Mouse (Mus musculus) midbrain, embryonic 16.5 days (tissue): ENCODE results near the gene Tmx1. TPM values are rescaled to one million over a fixed set of nuclear protein-coding genes. Genes with fewer than 3 reads are reported as not detected.

Experiments used
- ATAC-seq: fragments of 200-750 bp; cut with Nextera tagmentation; 2 replicates; pipeline ENCODE4 v1.8.0; 2017; ENCODE audit warnings: moderate TSS enrichment
- H3K27ac ChIP-seq: fragments of 300-500 bp; sonication (generic); 2 replicates; pipeline ENCODE4 v1.5.1; 2014; ENCODE audit warnings: mild to moderate bottlenecking, low read length, mixed read lengths
- H3K27me3 ChIP-seq: fragments of 300-500 bp; sonication (generic); 2 replicates; pipeline ENCODE4 v1.6.1; 2014; ENCODE audit warnings: low read depth, low read length, mixed read lengths; ENCODE audit not compliant: control insufficient read depth, insufficient read depth
- H3K36me3 ChIP-seq: fragments of 300-500 bp; sonication (generic); 2 replicates; pipeline ENCODE4 v1.6.1; 2014; ENCODE audit warnings: mild to moderate bottlenecking, low read length, moderate library complexity, mixed read lengths; ENCODE audit not compliant: control insufficient read depth, insufficient read depth
- H3K4me1 ChIP-seq: fragments of 300-500 bp; sonication (generic); 2 replicates; pipeline ENCODE4 v1.6.1; 2014; ENCODE audit warnings: mild to moderate bottlenecking, low read length, mixed read lengths; ENCODE audit not compliant: control insufficient read depth, insufficient read depth
- H3K4me2 ChIP-seq: fragments of 300-500 bp; sonication (generic); 2 replicates; pipeline ENCODE4 v1.6.1; 2014; ENCODE audit warnings: mild to moderate bottlenecking, low read length, mixed read lengths
- H3K4me3 ChIP-seq: fragments of 300-500 bp; sonication (generic); 2 replicates; pipeline ENCODE4 v1.5.1; 2014; ENCODE audit warnings: low read depth, mild to moderate bottlenecking, low read length, moderate library complexity, mixed read lengths
- H3K9ac ChIP-seq: fragments of 300-500 bp; sonication (generic); 2 replicates; pipeline ENCODE4 v1.6.1; 2014; ENCODE audit warnings: low read depth, low read length, mixed read lengths
- H3K9me3 ChIP-seq: fragments of 300-500 bp; sonication (generic); replicated peaks from 2 replicates; pipeline ENCODE4 v1.6.1; 2014; ENCODE audit warnings: mild to moderate bottlenecking, low read length, mixed read lengths; ENCODE audit not compliant: control insufficient read depth, poor library complexity, severe bottlenecking
- WGBS: fragments of 180-500 bp; shearing (Covaris S2); extraction: QIAGEN DNeasy Blood & Tissue Kit; methylation state at CpG from one replicate; pipeline ENCODE4 v1.1.7; 2014; 5-methylcytosine and 5-hydroxymethylcytosine counted together
- polyA plus RNA-seq: library from polyadenylated mRNA; unstranded; fragments of >200 nt; fragmentation: Nextera tagmentation; extraction: Ambion mirVana; gene quantifications from 2 replicates; pipeline ENCODE4 v1.2.1, GENCODE M21; 2015

Gene Tmx1
- 148 and 154 TPM in 2 replicates for polyA plus RNA-seq

DNA sequence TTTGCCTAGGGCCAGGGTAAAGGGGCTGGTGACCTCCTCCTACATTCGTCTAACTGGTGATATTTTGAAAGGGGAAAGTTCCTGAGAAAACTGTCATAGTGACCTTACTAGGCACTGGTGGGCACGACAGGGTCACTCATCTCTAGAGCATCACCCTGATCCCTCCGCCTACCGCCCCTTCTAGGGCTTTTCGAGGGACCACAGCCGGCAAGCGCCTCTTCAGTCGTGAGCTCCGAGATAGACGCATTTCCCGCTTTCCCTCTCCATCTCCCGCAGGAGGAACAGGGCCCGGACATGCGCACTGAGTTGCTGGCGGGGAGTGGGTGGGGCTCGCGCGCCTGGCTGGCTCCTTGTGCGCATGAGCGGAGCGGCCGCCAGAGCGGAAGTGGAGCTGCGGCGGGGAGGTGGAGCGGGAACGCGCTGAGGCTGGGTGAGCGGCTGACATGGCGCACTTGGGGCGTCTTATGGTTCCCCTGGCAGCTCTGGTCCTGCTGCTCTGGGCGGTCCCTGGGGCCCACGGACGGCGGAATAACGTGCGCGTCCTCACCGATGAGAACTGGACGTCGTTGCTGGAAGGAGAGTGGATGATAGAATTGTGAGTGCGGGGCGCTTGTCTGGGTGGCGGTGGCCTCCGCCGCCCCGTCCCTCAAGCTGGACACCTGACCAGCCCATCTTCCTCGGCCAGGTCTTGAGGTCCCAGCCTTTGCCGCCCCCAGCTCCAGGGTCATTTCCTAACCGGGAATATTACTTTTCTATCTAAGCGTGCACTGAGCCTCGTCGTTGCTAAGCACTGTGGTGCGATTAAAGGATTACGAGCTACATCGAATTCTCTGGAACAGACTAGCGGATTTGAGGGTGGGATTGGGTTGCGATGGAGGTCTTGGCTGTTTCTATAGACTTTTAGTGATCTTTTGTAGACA is at the start of gene Tmx1:
TSS of gene Tmx1 (plus strand) at position 370 of the 920 bp plus-strand sequence.
- no peaks in the 10 kb centered on the region for H3K27me3 ChIP-seq
- peak within 1 kb of the TSS; percentile 52 for H3K4me3 ChIP-seq
- peak within 1 kb of the TSS; percentile 65 for H3K9ac ChIP-seq
- H3K9me3 ChIP-seq = no peaks in the 10 kb centered on the region
- H3K27ac ChIP-seq = peak within 1 kb of the TSS; percentile 75
- under 1% methylated on average over 58 of the region's 58 CpGs for WGBS
- ATAC-seq = peak; percentile 98
- peaks cover 2% of the 10 kb centered on the region; the same call in 1 of the 2 replicates for H3K36me3 ChIP-seq
- peak within 1 kb of the TSS; percentile 66 for H3K4me2 ChIP-seq
- peaks cover 22% of the 10 kb centered on the region for H3K4me1 ChIP-seq

DNA sequence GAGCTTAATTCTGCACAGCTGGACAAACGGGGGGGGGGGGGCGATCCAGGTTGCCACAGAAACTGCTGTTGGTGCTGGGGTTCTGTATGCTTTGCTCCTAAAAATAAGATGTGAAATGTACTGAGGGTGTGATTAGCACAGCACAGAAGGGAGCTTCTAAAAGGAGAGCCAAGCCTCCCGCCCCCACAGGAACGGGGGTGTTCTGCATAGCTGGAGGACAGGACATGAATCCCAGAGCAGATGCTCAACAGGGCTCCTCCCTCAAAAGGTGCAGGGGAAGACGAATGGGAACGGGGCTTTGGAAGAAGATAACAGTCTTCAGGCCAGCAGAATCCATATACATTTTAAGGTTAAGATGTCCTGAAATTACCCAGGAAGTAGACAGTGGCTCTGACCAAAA is 48.6 kb upstream of the Tmx1 start:
- no peak overlapping the region for H3K4me2 ChIP-seq
- no peaks in the 10 kb centered on the region for H3K4me1 ChIP-seq
- ATAC-seq = no peak
- H3K36me3 ChIP-seq = no peaks in the 10 kb centered on the region
- no peaks in the 10 kb centered on the region for H3K9me3 ChIP-seq
- H3K4me3 ChIP-seq = no peak overlapping the region
- H3K9ac ChIP-seq = no peak overlapping the region
- 77% methylated on average over 6 of the region's 6 CpGs for WGBS
- no peak overlapping the region for H3K27ac ChIP-seq
- H3K27me3 ChIP-seq = no peaks in the 10 kb centered on the region

DNA sequence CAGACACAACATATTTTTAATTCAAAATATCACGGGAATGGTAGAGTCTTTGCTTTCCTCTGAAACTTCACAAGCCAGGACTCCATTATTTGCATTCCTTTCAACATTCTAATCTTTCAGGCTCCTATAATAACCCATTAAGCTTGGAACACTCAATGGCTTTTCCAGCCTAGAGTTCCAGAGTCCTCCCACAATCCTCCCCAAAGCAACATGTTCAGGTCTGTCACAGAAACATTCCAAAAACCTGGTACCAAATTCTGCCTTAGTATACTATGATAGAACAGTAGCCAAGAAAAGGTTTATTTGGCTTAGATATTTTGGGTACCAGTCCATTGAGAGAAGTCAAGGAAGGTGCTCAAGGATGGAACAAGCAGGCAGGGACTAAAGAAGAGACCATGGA is 44.5 kb upstream of the Tmx1 start:
- no peaks in the 10 kb centered on the region for H3K27me3 ChIP-seq
- no peak overlapping the region for H3K27ac ChIP-seq
- no peaks in the 10 kb centered on the region for H3K4me1 ChIP-seq
- no peaks in the 10 kb centered on the region for H3K9me3 ChIP-seq
- H3K9ac ChIP-seq = no peak overlapping the region
- no peak overlapping the region for H3K4me2 ChIP-seq
- H3K4me3 ChIP-seq = no peak overlapping the region
- no peaks in the 10 kb centered on the region for H3K36me3 ChIP-seq
- 72% methylated on average over 1 of the region's 1 CpGs for WGBS
- no peak for ATAC-seq

DNA sequence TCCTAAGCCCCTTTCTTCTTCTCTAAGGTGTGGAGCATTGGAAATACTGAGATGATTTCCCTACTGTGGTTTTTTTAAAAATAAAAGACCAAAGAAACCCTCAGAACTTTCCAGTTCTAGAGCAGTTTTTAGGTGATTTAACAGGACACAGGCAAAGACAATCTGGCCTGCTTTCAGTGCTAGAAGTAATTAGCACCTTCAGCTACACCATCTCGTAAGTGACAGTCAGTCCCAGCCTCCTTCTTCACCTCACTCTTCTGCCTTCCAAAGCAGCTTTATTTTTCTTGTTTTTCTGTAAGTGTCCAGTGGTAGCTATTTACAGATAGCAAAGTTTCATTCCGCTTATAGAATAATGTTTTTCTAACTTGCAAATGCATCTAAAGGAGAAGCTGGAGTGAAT is 43.3 kb upstream of the Tmx1 start:
- 91% methylated on average over 2 of the region's 2 CpGs for WGBS
- Histone ChIP-seq H3K9ac (no peak overlapping the region), H3K4me3 (no peak overlapping the region), H3K27me3 (no peaks in the 10 kb centered on the region), H3K4me1 (no peaks in the 10 kb centered on the region), H3K9me3 (0 out of 2 replicates have a peak, but pooled peaks cover 1% of the 10 kb centered on the region), H3K36me3 (no peaks in the 10 kb centered on the region), H3K4me2 (no peak overlapping the region), H3K27ac (no peak overlapping the region)
- no peak for ATAC-seq

DNA sequence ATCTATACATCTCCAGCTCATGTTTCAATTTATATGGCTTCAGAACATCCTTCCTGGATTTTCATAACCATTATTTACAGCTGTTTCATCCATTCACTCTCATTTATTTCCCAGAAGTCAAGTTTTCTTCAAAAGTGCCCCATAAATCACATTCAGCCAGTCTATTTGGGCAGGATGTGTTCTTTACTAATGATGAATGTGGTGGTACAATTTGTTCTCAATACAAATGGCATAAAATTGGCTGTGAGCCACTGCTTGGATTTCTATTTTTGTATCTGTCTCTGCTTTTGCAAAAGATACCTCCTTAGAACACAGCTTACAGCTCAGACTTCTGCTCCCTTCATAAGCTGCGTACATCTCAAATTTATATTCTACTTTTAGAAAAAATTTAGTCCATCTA is 32.7 kb upstream of the Tmx1 start:
- Histone ChIP-seq H3K27me3 (no peaks in the 10 kb centered on the region), H3K4me1 (no peaks in the 10 kb centered on the region), H3K9ac (no peak overlapping the region), H3K36me3 (no peaks in the 10 kb centered on the region), H3K4me3 (no peak overlapping the region), H3K9me3 (no peaks in the 10 kb centered on the region), H3K27ac (no peak overlapping the region), H3K4me2 (no peak overlapping the region)
- WGBS = 88% methylated on average over 1 of the region's 1 CpGs
- no peak for ATAC-seq

DNA sequence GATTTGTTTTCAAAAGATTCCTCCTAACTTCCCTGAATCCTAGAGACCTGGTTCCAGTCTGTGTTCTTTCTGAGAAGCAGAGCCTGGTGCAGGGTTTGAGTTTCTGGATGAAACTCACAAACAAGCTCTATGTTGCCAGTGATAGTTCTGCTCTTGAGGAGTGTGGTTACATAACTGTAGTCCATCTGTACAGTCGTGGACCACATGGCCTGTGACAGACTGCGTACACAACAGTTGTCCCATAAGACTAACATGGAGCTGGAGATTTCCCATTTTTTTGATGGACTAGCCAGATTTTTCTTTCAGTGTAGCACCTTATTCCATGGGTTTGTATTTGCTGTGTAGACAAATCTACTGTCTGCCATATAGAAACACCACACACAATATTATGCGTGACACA is 31.9 kb upstream of the Tmx1 start:
- Histone ChIP-seq H3K4me2 (no peak overlapping the region), H3K27me3 (no peaks in the 10 kb centered on the region), H3K9me3 (no peaks in the 10 kb centered on the region), H3K4me3 (no peak overlapping the region), H3K9ac (no peak overlapping the region), H3K4me1 (no peaks in the 10 kb centered on the region), H3K36me3 (no peaks in the 10 kb centered on the region), H3K27ac (no peak overlapping the region)
- ATAC-seq = no peak
- 94% methylated on average over 3 of the region's 3 CpGs for WGBS

DNA sequence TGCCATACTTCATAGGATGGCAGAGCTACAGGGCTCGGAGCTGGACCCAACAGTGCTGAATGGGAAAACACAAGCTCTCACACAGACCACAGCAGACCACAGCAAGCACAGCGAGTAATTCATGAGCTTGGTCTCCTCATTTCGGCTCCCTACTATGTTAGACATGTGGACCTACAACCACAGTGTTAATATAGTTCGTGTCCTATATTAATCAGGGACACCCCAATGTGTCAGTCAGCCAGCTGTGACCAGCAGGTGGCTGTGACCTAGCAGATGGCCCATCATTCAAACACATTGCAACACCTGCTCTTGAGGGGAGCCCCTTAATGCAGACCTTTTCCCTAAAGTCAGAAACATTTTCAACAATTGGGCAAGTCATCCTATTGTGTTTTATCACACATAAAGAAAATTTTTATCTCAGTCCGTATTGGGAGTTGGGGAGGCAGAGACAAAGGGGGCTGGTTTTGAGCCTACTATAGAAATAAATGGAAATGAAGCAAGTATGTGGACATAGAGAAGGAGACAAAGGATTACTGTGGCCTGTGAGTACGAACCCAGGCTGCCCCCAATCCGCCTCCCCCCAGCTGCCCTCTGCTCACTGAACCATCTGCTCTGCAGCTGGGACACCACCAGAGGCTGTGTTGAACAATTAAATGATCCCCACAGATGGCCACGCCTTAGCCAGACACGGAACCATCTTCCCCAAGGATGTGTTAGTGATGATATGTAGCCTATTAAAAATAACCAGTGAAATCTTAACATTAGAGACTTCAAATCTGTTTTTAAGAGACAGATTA is 30.4 kb upstream of the Tmx1 start:
- H3K4me1 ChIP-seq = no peaks in the 10 kb centered on the region
- H3K4me2 ChIP-seq = no peak overlapping the region
- WGBS = 31% methylated on average over 9 of the region's 9 CpGs
- H3K27me3 ChIP-seq = no peaks in the 10 kb centered on the region
- H3K36me3 ChIP-seq = no peaks in the 10 kb centered on the region
- no peak for ATAC-seq
- H3K4me3 ChIP-seq = no peak overlapping the region
- H3K9me3 ChIP-seq = no peaks in the 10 kb centered on the region
- no peak overlapping the region for H3K27ac ChIP-seq
- H3K9ac ChIP-seq = no peak overlapping the region

DNA sequence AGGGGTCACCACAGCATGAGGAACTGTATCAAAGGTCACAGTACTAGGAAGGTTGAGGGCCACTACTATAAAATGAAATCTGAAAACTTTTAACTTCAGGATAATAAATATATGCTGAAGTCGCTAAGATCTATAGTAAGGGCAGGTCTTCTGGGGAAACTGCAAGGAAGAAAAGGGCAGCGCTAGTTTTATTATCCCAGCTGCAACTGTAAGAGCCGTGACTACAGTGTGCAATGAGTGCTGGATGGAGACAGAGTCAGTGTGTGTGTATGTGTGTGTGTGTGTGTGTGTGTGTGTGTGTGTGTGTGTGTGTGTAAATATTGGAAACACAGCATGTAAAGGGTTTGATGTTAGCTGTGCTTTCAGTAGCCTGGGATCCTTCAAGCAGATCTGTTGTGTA is 25.0 kb upstream of the Tmx1 start:
- Histone ChIP-seq H3K9ac (no peak overlapping the region), H3K27ac (no peak overlapping the region), H3K4me2 (no peak overlapping the region), H3K27me3 (no peaks in the 10 kb centered on the region), H3K36me3 (no peaks in the 10 kb centered on the region), H3K4me1 (peaks cover 4% of the 10 kb centered on the region; the same call in 1 of the 2 replicates), H3K4me3 (no peak overlapping the region), H3K9me3 (no peaks in the 10 kb centered on the region)
- no peak for ATAC-seq
- 61% methylated on average over 3 of the region's 3 CpGs for WGBS

DNA sequence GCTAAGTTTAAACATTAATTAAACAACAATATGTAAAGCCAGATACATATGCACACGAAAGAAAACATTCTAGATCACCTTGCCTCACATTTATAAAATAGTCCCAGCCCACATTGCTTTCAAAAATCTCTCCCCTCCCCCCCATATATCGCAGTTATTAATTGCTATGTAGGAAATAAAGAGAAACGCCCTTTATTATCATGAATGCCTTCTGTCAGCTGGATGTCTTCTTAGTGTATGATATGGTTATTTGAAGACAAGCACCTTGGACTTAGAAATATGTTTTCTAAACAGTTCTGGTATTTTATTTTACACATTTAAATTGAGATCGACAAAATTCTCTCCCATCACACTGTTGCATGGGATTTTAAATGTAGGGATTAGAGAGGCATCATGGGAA is 23.3 kb upstream of the Tmx1 start:
- no peaks in the 10 kb centered on the region for H3K36me3 ChIP-seq
- peaks cover 4% of the 10 kb centered on the region; the same call in 1 of the 2 replicates for H3K4me1 ChIP-seq
- no peak overlapping the region for H3K27ac ChIP-seq
- H3K4me2 ChIP-seq = no peak overlapping the region
- H3K9ac ChIP-seq = no peak overlapping the region
- ATAC-seq = no peak
- WGBS = 78% methylated on average over 4 of the region's 4 CpGs
- H3K27me3 ChIP-seq = no peaks in the 10 kb centered on the region
- no peaks in the 10 kb centered on the region for H3K9me3 ChIP-seq
- no peak overlapping the region for H3K4me3 ChIP-seq
